Mouse (Mus musculus) cerebellum, adult 2 months (tissue): Measurements from ENCODE around the gene Klhl32.

Source experiments
- CTCF ChIP-seq: fragments of 200-500 bp; IDR thresholded peaks from 2 replicates; pipeline ENCODE4 v1.5.1; 2011; ENCODE audit warnings: low read depth, mild to moderate bottlenecking, control low read depth, low read length, moderate library complexity, borderline replicate concordance; ENCODE audit not compliant: insufficient read depth
- POLR2A ChIP-seq: fragments of 200-500 bp; IDR thresholded peaks from 2 replicates; pipeline ENCODE4 v1.6.1; 2011; ENCODE audit warnings: low read length, control low read depth, borderline replicate concordance; ENCODE audit not compliant: insufficient read depth

GRCm38 (mm10) chr4:24797280-24797679 lies 53.6 kb downstream of the Klhl32 start:
- TF ChIP-seq CTCF (no peak), POLR2A (no peak)
